Mouse (Mus musculus) thymus, adult 2 months (tissue): ENCODE measurements around the gene Taok3. TPM values are rescaled to one million over a fixed set of nuclear protein-coding genes. Genes with fewer than 3 reads are reported as not detected.

Source experiments
- DNase-seq: peaks from one replicate; pipeline ENCODE4 v3.0.0; 2021
- H3K27ac ChIP-seq: fragments of 200-500 bp; 2 replicates; pipeline ENCODE4 v1.5.1; 2012; ENCODE audit warnings: low read length, control low read depth; ENCODE audit not compliant: control insufficient read depth, insufficient read depth
- H3K27me3 ChIP-seq: fragments of 200-500 bp; 2 replicates; pipeline ENCODE4 v1.6.1; 2012; ENCODE audit warnings: mild to moderate bottlenecking, low read length, moderate library complexity, mixed read lengths; ENCODE audit not compliant: control insufficient read depth, insufficient read depth
- H3K36me3 ChIP-seq: fragments of 200-500 bp; 2 replicates; pipeline ENCODE4 v1.6.1; 2012; ENCODE audit warnings: mild to moderate bottlenecking, low read length, moderate library complexity; ENCODE audit not compliant: control insufficient read depth, insufficient read depth
- H3K4me1 ChIP-seq: fragments of 200-500 bp; replicated peaks from 2 replicates; pipeline ENCODE4 v1.6.1; 2012; ENCODE audit warnings: low read length; ENCODE audit not compliant: control insufficient read depth, insufficient read depth
- H3K4me3 ChIP-seq: fragments of 200-500 bp; 2 replicates; pipeline ENCODE4 v1.5.1; 2012; ENCODE audit warnings: mild to moderate bottlenecking, low read length, control low read depth, moderate library complexity; ENCODE audit not compliant: control insufficient read depth, insufficient read depth
- CTCF ChIP-seq: fragments of 200-500 bp; IDR thresholded peaks from 2 replicates; pipeline ENCODE4 v1.5.1; 2012; ENCODE audit warnings: mild to moderate bottlenecking, control low read depth, low read length, moderate library complexity, borderline replicate concordance; ENCODE audit not compliant: control insufficient read depth, poor library complexity, insufficient read depth; ENCODE audit errors: extremely low read depth
- POLR2A ChIP-seq: fragments of 200-500 bp; IDR thresholded peaks from 2 replicates; pipeline ENCODE4 v1.6.1; 2012; ENCODE audit warnings: mild to moderate bottlenecking, low read length, control low read depth, moderate library complexity; ENCODE audit not compliant: control insufficient read depth, poor library complexity, insufficient read depth; ENCODE audit errors: extremely low read depth
- WGBS: fragments of 180-500 bp; shearing (Covaris S2); methylation state at CpG from one replicate; pipeline ENCODE4 v1.1.7; 2018; 5-methylcytosine and 5-hydroxymethylcytosine counted together
- polyA plus RNA-seq: library from polyadenylated mRNA; depleted of rRNA; stranded (reverse); fragments of >200 nt; gene quantifications from 2 replicates; pipeline ENCODE4 v1.2.3, GENCODE M21; 2012

Taok3 gene
- polyA plus RNA-seq, 1 experiment = 43.5 TPM

GRCm38 (mm10) chr5:117168351-117169100 is 48.6 kb downstream of the Taok3 start:
- WGBS = 94% methylated on average over 14 of the region's 14 CpGs
- H3K27me3 ChIP-seq = no peaks in the 10 kb centered on the region
- H3K4me3 ChIP-seq = no peak overlapping the region
- H3K36me3 ChIP-seq = no peaks in the 10 kb centered on the region
- no peak for DNase-seq
- TF ChIP-seq POLR2A (no peak), CTCF (no peak)
- H3K27ac ChIP-seq = no peak overlapping the region
- no peaks in the 10 kb centered on the region for H3K4me1 ChIP-seq

DNA sequence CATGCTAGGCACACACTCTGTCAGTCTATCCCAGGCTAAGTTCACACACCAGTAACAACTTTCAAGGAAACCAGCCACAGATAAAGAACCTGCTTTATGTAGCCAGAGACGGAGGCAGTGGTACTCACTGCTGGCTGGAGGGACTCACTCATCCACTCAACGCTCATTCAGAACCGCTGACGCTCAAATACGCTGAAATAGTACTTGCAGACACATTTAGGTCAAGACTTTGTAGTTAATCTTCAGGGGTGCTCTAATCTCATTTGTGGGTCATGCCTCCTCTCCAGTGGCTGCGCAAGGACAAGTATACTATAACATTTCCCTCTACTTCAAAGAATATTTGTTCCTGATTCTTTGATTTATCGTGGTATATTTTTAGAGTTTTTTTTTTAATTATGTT is 54.1 kb downstream of the Taok3 start:
- TF ChIP-seq POLR2A (no peak), CTCF (no peak)
- H3K4me1 ChIP-seq = peaks cover 8% of the 10 kb centered on the region; the same call in 1 of the 2 replicates
- DNase-seq = no peak
- 98% methylated on average over 7 of the region's 7 CpGs for WGBS
- no peaks in the 10 kb centered on the region for H3K27me3 ChIP-seq
- no peak overlapping the region for H3K27ac ChIP-seq
- H3K4me3 ChIP-seq = no peak overlapping the region
- H3K36me3 ChIP-seq = peaks cover 4% of the 10 kb centered on the region

DNA sequence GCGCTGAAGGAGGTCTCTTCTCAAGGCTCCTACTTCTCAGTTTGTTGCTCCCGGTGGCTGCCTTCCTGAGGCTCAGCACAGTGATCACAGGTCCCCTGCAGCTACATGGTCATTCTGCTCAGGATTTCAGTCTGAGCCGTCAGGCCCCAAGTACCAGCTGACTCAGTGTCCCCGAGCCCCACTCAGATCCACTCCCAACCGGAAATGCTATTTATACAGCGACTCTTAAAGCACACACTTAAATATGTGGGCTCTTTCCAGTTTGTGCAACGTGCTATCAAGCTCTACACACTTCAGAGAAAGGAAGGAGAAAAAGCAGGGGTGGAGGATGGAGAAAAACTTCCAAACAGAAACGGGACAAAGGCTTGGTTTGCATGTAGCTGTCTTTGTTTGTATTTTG is 56.0 kb downstream of the Taok3 start:
- no peak overlapping the region for H3K27ac ChIP-seq
- 94% methylated on average over 8 of the region's 8 CpGs for WGBS
- TF ChIP-seq CTCF (no peak), POLR2A (no peak)
- no peak for DNase-seq
- peaks cover 4% of the 10 kb centered on the region for H3K36me3 ChIP-seq
- H3K4me3 ChIP-seq = no peak overlapping the region
- peaks cover 8% of the 10 kb centered on the region; the same call in 1 of the 2 replicates for H3K4me1 ChIP-seq
- no peaks in the 10 kb centered on the region for H3K27me3 ChIP-seq

DNA sequence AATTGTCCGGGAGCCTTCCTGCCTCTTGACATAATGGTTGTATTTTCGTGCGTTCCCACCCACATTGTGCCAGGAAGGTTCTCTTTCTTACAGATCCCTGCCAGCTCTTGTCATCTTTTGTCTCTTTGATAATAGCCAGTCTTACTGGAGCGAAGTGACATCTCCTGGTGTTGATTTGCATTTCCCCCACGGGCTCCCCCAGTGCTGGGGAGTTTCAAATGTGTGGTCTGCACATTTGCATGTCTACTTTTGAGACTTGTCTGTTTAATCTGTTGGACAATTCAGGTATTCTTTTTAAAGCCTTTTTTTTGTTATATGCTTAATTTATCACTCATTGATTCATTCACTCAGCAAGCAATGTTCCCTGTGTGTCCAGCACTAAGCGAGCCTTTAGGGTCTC is 58.1 kb downstream of the Taok3 start:
- H3K4me3 ChIP-seq = no peak overlapping the region
- H3K36me3 ChIP-seq = peaks cover 4% of the 10 kb centered on the region
- H3K27me3 ChIP-seq = no peaks in the 10 kb centered on the region
- peaks cover 12% of the 10 kb centered on the region for H3K4me1 ChIP-seq
- H3K27ac ChIP-seq = no peak overlapping the region
- no peak for DNase-seq
- TF ChIP-seq POLR2A (no peak), CTCF (no peak)
- WGBS = 94% methylated on average over 6 of the region's 6 CpGs

- H3K4me1 ChIP-seq = peaks cover 12% of the 10 kb centered on the region
- no peaks in the 10 kb centered on the region for H3K27me3 ChIP-seq
- WGBS = 55% methylated on average over 6 of the region's 6 CpGs
- no peak overlapping the region for H3K27ac ChIP-seq
- TF ChIP-seq POLR2A = no peak
- no peak for TF ChIP-seq CTCF
- H3K36me3 ChIP-seq = peaks cover 4% of the 10 kb centered on the region
- DNase-seq = no peak
- H3K4me3 ChIP-seq = no peak overlapping the region
Measured at GRCm38 (mm10) chr5:117178486-117178885, 58.6 kb downstream of the Taok3 start.

DNA sequence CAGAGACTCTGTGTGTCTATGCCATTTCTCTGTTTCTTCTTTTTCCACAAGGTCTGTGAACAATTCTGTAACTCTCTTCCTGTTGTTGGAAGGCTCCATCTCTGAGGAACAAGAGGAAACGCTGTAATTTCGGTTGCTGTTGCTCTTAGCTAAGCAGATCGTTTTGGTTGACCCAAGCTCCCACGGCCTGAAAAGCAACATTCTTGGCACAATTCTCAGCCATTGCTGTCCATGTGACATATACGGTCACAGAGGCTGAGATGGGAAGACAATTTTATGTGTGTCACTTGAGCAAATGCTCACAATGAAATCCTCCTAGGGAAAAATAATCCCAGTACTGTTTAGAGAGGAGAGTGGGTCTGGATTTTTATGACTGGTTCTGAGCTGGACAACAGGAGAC is 62.0 kb downstream of the Taok3 start:
- Histone ChIP-seq H3K36me3 (peaks cover 21% of the 10 kb centered on the region), H3K4me3 (no peak overlapping the region), H3K4me1 (peaks cover 12% of the 10 kb centered on the region), H3K27ac (no peak overlapping the region), H3K27me3 (no peaks in the 10 kb centered on the region; the same call in 1 of the 2 replicates)
- WGBS = 83% methylated on average over 5 of the region's 5 CpGs
- no peak for DNase-seq
- TF ChIP-seq CTCF (no peak), POLR2A (no peak)
